Mouse (Mus musculus): ENCODE measurements at regions not wholly inside any gene's neighbourhood (a gene's known extent, or its start where the extent isn't known, plus 50 kb on each side); places are given as distances from the start of the nearest gene placed in this dataset.

DNA sequence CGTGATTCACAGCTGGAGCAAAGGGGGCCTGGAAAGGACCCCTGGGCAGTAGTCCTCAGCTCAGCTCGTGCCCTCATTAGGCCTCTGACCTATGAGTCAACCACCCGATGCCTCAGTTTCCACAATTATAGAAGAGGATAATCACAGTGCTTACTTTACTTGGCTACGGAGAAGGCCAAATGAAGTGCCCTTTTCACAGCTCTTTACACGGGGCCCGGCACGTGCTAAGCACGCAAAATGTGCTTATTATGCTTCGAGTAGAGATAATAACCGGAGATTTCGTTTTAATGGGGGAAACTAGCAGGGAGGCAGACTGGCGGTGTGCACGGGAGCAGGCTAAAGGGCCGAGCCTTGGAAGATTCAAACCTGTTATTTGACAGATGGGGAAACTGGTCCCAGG lies 102.4 kb upstream of the Jun start:
- DNase-seq (ENCODE audit: low spot score in 2 of 2), result no peak

DNA sequence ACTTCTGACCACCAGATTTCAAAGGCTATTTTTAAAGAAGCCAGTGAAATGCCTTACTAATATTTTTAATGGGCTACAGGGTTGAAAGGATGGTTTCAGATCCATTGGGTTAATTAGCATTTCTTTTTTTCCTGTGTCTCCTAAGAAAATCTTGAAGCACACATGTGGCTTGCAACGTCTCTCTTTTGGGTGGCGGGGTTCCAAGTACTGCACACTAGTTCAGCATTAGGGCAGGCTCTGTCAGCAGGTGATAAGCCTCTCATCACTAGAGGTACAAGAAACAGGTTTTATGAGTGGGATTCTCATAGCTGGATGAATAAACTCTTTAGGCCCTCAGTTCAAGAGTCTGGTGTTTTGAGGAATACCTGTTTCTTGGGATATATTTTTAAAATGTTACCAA lies 103.2 kb upstream of the Jun start:
- no peak for DNase-seq (ENCODE audit: low spot score in 2 of 2)

DNA sequence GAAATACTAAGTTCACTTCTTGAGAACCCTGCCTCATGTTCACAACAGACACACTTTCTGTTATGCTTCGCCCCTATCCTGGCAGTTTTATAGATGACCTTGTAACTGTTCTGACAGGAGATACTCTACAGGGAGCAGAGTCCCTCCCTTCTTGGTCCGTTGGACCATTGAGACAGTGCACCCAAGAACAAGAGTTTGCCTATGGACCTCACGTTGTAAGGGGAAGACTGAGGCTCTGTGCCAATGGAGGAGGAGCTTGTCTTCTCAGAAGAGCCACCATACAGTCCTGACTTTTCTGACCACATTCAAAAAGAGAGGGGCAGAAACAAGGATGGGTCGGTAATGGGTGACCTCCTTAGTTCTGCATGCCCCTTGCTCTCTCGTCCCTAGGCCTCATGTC lies 103.8 kb upstream of the Jun start:
- DNase-seq (ENCODE audit: low spot score in 2 of 2), result no peak

DNA sequence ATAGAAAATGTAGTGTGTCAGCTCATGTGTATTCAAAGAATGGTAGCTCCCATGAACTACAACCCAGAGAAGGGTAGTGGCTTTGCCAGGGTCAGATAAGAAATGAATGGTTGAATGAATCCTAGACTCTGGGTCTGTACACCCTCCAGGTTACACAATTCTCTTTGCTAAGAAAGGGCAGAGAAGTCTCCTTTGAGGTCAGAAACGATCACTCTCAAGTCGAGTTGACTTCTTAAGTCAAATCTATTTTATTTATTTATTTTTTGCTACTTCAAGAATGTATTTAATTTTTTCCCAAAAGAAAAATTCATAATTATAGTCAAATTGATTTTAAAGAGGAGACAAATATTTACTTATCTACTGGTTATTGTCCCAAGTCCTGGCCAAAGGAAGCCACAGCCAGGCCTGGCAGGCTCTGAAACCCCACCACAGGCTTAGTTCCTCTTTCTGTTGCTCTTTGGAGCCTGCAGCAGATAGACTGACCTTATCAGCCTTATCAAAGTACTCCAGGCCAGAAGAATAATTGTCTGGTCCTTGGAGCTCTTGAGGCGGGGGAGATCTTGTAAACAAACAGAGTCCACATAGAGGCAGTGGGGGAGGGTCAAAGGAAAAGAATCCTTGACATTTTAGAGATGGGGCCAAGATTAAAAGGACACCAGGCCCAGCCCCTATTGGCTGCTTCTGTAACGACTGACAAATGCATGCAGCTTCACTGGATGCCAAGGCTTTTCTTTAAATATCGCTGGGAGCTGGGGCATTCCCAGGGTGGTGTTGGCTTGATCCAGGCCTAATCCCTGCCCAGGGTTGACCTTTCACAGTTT lies 104.6 kb upstream of the Jun start:
- no peak for DNase-seq (ENCODE audit: low spot score in 2 of 2)

DNA sequence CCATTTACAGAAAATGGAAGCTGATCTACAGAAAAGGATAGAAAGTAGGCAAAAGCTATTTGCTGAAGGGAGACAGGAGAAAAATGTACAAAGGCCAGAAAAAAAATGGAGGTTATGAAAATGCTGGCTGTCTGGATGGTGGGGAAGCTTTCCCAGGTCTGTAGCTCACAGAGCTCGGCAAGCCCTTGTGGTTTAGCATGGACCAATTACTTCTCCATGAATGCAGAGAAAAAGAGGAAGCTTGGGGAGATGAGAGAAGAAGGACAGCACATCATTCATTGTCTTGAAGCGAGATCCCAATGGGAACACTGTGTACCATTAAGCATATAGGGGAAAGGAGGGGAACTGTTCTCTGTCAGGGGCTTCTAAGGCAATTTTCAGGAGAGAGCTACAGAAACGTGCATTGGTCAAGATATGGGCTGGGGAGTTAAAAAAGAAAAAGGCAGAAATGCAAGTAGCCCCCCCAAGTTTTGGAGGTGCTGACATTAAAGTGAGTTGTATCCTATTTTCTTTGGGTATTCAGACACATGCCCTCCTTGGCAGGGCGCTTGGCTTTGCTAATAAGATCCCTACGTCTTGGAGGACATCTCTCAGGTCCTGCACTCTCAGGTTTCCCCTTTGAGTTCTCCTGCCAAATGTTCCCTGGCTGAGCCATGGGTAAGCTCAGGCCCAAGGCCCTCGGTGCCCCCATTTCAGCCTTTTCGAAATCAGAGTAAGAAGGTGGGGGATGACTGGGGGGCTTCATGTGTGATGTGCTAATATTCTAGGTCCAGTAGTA lies 105.8 kb upstream of the Jun start:
- DNase-seq (ENCODE audit: low spot score in 2 of 2), result no peak

DNA sequence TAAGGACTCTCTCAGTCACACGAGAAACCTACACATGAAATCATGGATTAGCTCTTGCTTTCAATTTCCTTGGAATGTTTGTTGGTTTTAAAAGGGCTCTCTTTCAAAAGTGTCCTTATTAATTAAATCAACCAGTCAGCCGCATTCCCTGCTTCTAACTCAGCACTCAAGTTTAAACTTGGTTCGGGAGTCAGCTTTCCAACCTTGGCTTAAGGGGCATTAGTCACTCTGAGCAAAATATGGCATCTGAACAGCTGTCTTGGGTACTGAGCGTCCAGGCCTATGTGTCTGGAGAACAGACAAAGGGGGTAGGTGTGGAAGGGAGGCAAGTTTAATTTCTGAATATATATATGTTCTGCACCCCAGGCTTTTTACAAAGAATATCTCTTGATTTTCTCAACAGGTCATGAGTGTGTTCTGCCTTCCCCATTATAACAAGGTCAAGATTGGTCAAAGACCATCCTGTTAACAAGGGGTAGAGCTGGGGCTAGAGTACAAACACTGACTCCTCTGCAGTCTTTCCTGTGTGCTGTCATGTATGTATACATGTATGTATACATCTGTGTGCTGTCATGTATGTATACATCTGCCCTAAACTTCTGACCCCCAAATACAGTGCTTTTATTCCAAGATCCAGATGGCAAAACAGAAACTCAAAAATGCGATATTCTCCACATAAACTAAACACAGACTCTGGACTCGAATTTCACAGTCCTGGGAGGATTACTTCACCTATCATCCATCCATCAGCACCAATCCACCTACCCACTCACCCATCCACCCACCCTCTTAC lies 106.8 kb upstream of the Jun start:
- DNase-seq (ENCODE audit: low spot score in 2 of 2), result no peak

DNA sequence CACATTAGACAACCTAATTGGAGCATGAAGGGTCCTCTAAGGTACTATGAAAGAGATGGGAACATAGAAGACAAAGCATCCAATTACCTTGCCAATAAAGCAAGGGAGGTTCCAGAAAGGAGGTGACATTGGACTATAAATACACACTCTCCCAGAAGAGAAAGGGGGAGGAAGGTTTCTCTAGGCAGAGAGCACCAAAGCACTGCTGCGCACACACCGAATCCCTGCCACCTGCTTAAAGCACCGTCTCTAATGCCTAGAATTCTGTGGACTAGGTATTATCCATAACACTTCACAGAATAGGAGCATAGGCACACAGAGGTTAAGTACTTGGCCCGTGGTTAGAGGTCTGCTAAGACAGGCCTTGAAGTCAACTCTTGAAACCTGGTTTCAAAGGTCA lies 107.8 kb upstream of the Jun start:
- no peak for DNase-seq (ENCODE audit: low spot score in 2 of 2)

DNA sequence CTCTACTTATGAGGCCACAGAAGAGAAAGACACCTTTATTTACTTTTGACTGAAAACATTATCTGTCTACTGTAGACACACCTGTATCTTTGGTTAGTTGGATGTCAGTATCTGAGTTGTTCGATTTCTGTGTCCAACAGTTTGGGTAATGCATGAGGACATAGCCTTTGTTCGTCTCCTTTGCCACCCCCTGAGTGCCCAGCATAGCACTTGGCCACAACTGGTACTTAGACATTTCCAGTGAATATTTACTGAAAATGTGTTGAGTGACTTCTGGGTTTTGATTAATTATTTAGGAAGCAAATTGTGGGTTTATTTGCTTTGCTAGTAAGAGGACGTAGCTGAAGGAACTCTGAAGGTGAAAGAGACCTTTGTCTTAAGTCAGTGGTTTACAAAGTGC lies 108.4 kb upstream of the Jun start:
- no peak for DNase-seq (ENCODE audit: low spot score in 2 of 2)

DNA sequence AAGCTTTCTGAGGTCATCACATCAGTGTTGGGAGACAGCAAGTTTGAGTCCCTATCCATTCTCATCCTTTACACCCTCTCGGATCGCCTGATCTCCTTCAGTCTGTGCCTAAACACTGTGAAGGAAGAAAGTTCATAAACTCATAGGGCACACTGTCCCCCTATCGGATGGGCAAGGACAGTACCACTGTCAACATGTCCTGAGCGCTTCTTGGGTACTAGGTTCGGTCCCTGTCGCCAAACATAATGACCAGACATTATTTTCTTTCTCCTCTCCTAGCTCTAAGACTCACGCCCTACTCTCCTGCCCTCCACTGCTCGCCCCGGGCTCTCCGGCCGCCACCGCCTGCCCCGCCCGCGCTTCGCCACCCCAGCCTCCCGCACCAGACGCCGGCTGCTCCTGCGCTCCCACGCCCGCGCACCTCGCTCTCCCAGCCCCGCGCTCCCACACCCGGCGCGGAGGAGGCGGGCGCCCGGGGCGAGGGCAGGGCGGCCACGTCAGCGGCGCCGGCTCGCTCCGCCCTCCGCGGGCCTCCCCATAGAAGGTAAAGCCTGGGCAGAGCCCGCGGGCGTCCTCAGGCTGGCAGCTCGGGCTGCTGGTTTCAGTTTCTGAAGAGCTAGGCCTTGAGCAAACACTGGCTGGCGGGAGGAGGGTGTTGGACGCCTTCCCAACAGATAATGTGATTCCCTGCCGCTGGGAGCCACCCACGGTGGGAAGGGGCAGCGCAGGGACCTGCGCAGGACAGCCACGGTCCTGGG lies 109.1 kb upstream of the Jun start:
- DNase-seq (ENCODE audit: low spot score in 2 of 2), result peak; percentile 80 to 87

DNA sequence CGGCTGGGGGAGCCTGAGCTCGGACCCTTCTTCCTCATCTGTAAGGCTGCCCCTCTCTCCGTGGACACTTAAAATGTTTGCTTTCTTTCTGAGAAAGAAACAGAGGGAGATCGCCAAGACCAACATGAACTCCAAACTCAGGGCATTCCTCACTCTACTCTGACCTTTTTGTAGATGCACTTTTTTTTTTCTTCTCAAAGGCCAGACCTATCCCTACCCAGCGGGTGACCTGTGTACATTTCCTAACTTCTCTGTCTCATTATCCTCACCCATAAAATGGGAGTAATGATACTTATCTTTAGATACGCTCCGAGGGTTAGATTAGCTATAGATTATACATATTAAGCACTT lies 109.6 kb upstream of the Jun start:
- no peak for DNase-seq (ENCODE audit: low spot score in 2 of 2)

DNA sequence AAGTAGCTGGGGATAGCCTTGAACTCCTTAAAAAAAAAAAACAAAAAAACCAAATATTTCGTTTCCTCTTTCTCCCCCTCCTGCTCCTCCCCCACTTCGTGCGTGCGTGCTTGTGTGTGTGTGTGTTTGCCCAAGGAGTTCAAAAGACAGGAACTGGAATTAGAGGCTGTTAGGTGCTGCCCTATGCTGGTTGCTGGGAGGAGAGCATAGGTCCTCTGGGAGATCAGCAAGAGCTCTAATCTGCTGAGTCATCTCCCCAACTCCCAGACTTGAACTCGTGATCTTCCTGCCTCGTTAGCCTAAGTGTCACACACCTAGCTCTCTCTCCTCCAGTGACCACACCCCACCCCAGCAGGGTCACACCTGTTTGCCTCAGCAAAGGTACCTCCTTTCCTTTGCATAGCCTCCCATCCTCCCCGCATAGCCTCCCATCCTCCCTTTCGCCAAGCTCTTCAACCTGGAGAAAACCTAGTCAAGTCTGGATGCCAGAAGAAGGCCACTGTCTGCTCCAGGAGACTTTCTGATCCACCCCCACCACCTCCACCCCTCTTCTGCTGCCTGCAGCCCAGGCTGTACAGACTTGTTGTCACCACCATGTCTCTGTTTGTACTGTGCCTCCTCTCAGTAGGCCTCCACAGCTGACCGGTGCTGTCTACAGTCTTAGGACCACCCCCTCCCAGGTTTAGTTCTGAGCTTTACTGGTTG lies 110.5 kb upstream of the Jun start:
- DNase-seq (ENCODE audit: low spot score in 2 of 2), result no peak

DNA sequence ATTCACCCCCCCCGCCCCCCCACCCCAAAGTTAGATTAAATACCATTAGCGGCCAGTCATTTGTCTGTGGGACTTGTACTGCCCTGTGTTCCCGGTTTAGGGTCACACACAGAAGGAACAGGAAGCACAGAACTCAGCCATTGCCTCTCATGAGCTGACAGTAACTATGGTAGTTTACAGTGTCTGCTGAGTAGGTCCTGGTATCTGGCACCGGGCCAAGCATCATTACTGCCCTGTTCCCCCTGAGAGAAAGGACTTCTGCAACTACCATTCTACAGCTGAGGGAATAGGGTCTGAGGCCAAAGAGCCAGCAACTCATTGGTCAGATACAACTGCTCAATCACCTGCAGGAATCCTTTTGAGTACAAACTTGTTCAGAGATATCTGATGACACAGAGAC lies 111.4 kb upstream of the Jun start:
- DNase-seq (ENCODE audit: low spot score in 2 of 2), result no peak

DNA sequence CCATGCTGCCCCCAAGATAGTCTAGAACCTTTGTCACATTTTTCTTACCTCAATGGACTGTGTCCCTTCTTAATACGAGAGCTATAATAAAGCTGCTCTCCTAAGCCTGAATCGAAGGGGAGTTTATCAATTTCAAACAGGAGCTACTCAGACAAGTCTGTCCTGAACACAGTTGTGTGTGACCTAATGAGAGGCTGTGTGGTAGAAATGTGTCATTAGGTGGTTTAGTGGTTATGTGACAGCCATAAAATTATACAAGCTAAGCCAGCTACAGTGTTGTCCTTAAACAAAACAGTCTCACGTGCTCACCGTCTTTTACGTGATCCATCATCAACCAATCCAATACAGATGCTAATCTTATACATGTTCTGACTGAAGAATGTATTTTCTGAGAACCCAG lies 114.5 kb upstream of the Jun start:
- DNase-seq (ENCODE audit: low spot score in 2 of 2), result no peak

DNA sequence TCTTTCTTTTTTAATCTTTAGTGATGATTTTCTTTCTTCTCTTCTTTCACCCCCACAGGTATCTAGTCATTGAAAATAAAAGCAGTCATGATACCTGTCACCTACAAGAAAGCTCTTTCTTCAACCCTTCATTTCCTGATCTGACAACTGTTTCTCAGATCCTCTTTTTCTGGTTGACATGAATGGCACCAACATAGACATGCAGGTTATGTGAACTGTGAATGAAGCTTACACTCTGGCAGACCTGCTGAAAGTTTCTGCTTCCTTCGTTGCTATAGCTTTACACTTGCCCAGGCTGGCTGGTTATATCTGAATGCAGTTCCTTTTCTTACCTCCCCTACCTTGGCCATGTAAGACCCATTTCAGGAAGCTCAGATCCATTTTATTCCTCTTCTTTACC lies 115.2 kb upstream of the Jun start:
- DNase-seq (ENCODE audit: low spot score in 2 of 2), result no peak

DNA sequence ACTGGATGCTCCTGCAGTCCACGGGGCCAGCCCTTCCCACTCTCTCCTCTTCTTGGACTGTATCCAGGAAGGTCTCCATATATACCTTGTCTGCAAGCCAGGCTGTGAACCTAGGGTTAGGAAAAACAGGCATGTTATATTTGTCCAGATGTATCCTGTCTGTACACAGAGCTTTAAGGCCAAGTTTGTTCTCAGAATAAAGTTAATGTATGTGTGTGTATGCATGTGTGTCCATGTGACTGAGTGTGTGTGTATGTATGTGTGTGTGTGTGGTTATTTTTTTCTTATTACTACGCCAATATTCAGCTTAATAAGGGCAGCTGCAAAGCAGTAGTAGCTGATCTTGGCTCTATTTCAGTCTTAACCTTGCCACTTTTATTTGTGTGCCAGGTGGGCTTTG lies 117.7 kb upstream of the Jun start:
- DNase-seq (ENCODE audit: low spot score in 2 of 2), result no peak

DNA sequence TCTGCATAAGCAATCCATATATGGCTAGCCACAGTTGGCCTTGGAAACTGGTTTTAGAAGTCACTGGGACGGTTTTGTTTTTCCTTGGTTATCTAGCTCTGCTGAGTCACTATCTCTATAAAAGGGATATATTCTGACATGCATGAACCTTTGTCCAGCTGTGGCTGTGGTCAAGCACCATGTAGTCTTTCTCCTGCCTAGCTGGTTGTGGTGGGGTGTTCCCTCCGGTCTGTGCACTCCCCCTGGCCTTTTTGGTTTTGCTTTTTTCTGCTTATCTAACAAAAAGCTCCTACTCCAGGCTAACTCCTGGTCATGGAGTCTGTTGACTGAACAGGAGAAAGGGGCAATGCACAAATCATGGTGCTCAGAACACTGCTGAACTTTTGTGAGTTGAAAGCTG lies 125.7 kb upstream of the Jun start:
- no peak for DNase-seq (ENCODE audit: low spot score in 2 of 2)

DNA sequence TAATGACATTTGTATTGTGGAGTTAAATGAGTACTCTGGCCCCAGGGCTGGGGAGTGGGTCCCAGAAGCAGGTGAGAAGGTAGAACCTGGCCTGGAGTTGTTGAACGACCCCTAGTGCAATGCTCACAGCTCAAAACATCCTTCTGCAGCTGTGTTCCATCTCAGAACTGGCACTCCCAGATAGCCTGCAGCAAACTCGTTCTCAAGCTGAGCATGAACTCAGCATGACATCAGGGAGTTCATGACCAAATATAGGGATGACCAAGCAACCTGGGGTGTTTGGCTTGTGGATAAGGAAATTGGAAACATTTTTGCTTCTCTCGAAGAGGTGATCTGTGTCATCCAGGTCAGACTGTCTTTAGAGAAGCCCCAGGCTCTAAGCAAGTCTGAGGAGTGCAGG lies 126.4 kb upstream of the Jun start:
- no peak for DNase-seq (ENCODE audit: low spot score in 2 of 2)

DNA sequence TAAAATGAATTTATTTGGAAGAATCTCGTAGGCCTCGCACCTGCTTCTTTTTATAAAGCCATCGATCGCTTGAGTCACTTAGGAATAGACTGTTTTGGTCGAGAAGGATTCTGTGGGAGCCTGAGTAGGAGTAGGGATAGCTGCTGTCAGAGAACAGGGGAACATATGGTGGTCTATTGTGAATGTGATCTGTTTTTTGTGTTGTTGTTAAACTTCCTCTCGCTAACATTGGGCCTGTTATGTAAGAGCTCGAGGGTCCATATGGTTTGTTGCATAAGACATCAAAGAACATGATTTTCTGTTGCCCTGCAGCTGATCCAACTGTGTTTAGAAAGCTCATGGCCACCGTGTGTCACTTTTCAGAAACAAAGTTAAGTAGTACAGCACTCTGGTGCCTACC lies 126.9 kb upstream of the Jun start:
- DNase-seq (ENCODE audit: low spot score in 2 of 2), result peak; percentile 79 to 83

DNA sequence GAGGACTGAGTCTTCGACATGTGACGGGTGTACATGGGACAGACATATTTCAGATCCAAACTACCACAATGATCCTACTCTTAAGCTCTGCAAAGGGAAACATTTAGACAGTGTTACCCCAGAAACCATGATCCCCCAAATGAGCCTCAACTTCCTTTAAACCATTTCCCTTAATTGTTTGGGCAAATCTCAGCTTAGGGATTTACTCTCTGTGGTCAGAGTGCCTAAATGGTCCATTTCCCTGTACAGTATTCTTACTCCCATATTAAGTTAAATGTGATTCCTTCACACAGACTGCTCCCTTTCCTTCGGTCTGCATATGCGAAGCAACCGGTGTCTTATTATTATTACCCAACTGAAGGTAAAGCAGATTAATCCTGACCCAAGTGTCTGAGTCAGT lies 128.4 kb upstream of the Jun start:
- no peak for DNase-seq (ENCODE audit: low spot score in 2 of 2)

DNA sequence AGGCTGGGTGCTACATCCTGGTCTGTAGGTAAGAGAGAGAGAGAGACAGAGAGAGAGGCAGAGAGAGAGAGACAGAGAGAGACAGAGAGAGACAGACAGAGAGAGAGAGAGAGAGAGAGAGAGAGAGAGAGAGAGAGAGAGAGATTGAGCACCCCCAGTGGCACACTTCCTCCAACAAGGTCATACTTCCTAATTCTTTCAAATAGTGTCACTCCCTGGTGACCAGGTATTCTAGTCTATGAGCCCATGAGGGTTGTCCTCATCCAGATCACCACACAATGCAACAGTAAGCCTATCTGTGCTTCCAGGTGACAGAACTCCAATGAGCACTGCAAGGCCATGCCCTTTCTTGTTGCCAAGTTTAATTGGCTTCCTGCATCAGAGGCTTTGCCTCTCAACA lies 129.0 kb upstream of the Jun start:
- no peak for DNase-seq (ENCODE audit: low spot score in 2 of 2)

DNA sequence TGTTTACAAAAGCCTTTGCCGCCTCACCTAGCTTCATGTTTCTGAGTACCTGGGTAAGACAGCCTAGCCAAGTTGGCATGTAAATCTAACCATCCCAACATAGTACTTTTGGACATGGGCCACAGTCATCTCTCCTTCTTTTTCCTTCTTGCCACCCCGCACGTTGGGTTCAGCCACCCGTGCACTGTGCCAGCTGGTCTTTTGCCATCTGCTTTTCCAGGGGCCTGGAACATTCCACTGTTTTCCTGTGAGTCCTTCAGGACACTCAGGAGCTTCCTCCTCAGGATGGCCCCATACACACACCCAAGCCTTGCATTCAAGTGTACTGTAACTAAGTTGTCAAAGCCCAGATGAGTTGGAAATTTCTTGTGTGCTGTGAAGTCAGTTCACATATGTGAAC lies 132.2 kb upstream of the Jun start:
- DNase-seq (ENCODE audit: low spot score in 2 of 2), result no peak

All from layer of hippocampus, adult 8-10 months (tissue).